Comparison of ENCODE assay signal across 8 mouse cellular contexts in the genomic region with DNA sequence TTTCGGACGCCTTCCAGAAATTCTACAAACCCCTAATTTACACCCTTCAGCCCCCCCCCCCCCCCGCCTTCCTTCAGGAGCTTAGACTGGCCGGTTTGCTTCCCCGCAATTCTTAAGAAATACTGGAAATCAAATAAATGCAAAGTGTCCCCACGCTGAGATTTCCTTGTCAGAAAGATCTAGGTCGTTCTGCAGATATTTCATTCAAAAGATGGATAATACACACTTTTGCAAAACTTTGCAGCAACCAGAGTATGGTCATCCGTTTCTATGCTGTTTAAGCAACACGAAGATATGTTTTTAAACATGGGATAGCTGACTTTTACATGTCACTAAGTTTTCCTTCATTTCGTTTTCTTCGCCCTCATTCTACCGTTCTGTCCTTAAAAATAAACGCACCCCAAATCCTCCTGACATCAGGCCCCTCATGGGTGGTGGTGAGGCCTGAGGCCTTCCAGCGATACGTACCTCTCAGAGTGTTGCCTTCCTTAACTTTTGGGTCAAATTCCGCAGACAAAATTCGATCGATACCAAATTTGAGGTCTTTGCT. TPM values are rescaled to one million over a fixed set of nuclear protein-coding genes. Genes with fewer than 3 reads are reported as not detected.
DNase-seq lines count a peak whose midpoint lies in the region; ATAC-seq and TF ChIP-seq lines count a peak whose summit lies in the region.

No protein-coding gene starts in this region.

- H3K27me3 ChIP-seq in kidney, postnatal 0 days (ENCODE audit: insufficient read depth, low read length) = peaks cover 72% of the 10 kb centered on the region
- H3K27me3 ChIP-seq in hindbrain, embryonic 15.5 days = peaks cover 58% of the 10 kb centered on the region
- peaks cover 82% of the 10 kb centered on the region for H3K27me3 ChIP-seq in midbrain, embryonic 15.5 days (replicated peaks)

- peaks cover 20% of the 10 kb centered on the region; the same call in 1 of the 2 replicates for H3K4me1 ChIP-seq in kidney, postnatal 0 days (replicated peaks; ENCODE audit: insufficient read depth, low read length)
- peaks cover 14% of the 10 kb centered on the region for H3K4me1 ChIP-seq in brown adipose tissue, adult 24 weeks (ENCODE audit: control insufficient read depth, insufficient read depth, insufficient read length, low read length)
- peaks cover 25% of the 10 kb centered on the region for H3K4me1 ChIP-seq in hindbrain, embryonic 15.5 days (replicated peaks)
- peaks cover 26% of the 10 kb centered on the region for H3K4me1 ChIP-seq in midbrain, embryonic 15.5 days

- H3K36me3 ChIP-seq in kidney, postnatal 0 days (ENCODE audit: insufficient read depth, low read length) = no peaks in the 10 kb centered on the region
- H3K36me3 ChIP-seq in hindbrain, embryonic 15.5 days = no peaks in the 10 kb centered on the region
- no peaks in the 10 kb centered on the region for H3K36me3 ChIP-seq in midbrain, embryonic 15.5 days (replicated peaks)

- H3K27ac ChIP-seq in kidney, postnatal 0 days = no peak overlapping the region
- peak overlapping the region; percentile 95 for H3K27ac ChIP-seq in brown adipose tissue, adult 24 weeks (replicated peaks; ENCODE audit: low read depth, low read length)
- no peak overlapping the region for H3K27ac ChIP-seq in hindbrain, embryonic 15.5 days (replicated peaks)
- H3K27ac ChIP-seq in midbrain, embryonic 15.5 days = no peak overlapping the region

- H3K9ac ChIP-seq in kidney, postnatal 0 days (ENCODE audit: low read depth, low read length) = peak overlapping the region; percentile 65
- no peak overlapping the region for H3K9ac ChIP-seq in hindbrain, embryonic 15.5 days
- H3K9ac ChIP-seq in midbrain, embryonic 15.5 days = no peak overlapping the region

- no peak for DNase-seq in kidney, postnatal 0 days (ENCODE audit: low spot score)
- DNase-seq in kidney, postnatal 25 days = no peak
- DNase-seq in layer of hippocampus, postnatal 25 days (ENCODE audit: extremely low spot score in 1 of 2, low spot score in 1 of 2) = no peak
- no peak for DNase-seq in gastrocnemius, adult 18-20 months (ENCODE audit: low spot score)
- no peak for DNase-seq in thymus, postnatal 10 days (ENCODE audit: low spot score in 2 of 2)

- peak overlapping the region; percentile 80 for H3K4me2 ChIP-seq in kidney, postnatal 0 days (ENCODE audit: low read length)
- peak overlapping the region; percentile 63 for H3K4me2 ChIP-seq in hindbrain, embryonic 15.5 days
- peak overlapping the region; percentile 51 for H3K4me2 ChIP-seq in midbrain, embryonic 15.5 days

- peak overlapping the region; percentile 62 for H3K4me3 ChIP-seq in kidney, postnatal 0 days (replicated peaks; ENCODE audit: low read depth, low read length)
- peak overlapping the region; percentile 84 for H3K4me3 ChIP-seq in brown adipose tissue, adult 24 weeks (ENCODE audit: insufficient read depth, low read depth, low read length)
- H3K4me3 ChIP-seq in hindbrain, embryonic 15.5 days = peak overlapping the region; percentile 40
- peak overlapping the region; percentile 32 for H3K4me3 ChIP-seq in midbrain, embryonic 15.5 days

- H3K9me3 ChIP-seq in kidney, postnatal 0 days (replicated peaks; ENCODE audit: low read length) = no peaks in the 10 kb centered on the region
- no peaks in the 10 kb centered on the region for H3K9me3 ChIP-seq in hindbrain, embryonic 15.5 days
- H3K9me3 ChIP-seq in midbrain, embryonic 15.5 days = no peaks in the 10 kb centered on the region

- ATAC-seq in kidney, postnatal 0 days (replicated peaks; ENCODE audit: low FRiP score, low read depth) = no peak
- ATAC-seq in hindbrain, embryonic 15.5 days (ENCODE audit: low FRiP score, low read depth) = no peak
- no peak for ATAC-seq in midbrain, embryonic 15.5 days (replicated peaks)

- WGBS in kidney, postnatal 0 days = 6% methylated on average over 18 of the region's 18 CpGs
- 2% methylated on average over 18 of the region's 18 CpGs for WGBS in hindbrain, embryonic 15.5 days
- WGBS in midbrain, embryonic 15.5 days = 3% methylated on average over 18 of the region's 18 CpGs

- no peak for TF ChIP-seq CTCF in kidney, postnatal 0 days (IDR thresholded peaks at IDR 0.05; ENCODE audit: low read depth)

RNA-seq across cellular contexts. Expression of a gene that starts 1.3 kb away (rescaled TPM):
- polyA plus RNA-seq in kidney, postnatal 0 days (2015; fragmentation: Nextera tagmentation; extraction: Ambion mirVana) = 12.1 and 12.7 TPM in 2 replicates
- 11.3 and 15.9 TPM in 2 replicates for polyA plus RNA-seq in brown adipose tissue, adult 24 weeks (2012; ENCODE audit: insufficient read depth, insufficient read length, missing spikeins)
- polyA plus RNA-seq in hindbrain, embryonic 15.5 days (2015; fragmentation: Nextera tagmentation; extraction: Ambion mirVana) = 2.3 and 3.1 TPM in 2 replicates
- 1.7 and 2.2 TPM in 2 replicates for polyA plus RNA-seq in midbrain, embryonic 15.5 days (2015; fragmentation: Nextera tagmentation; extraction: Ambion mirVana)
- total RNA-seq in layer of hippocampus, postnatal 25 days (2021) = 1 to 10 TPM; 1.5 TPM
- total RNA-seq in gastrocnemius, adult 18-20 months (2021) = 1 to 10 TPM; 3.2 to 6.8 TPM

Comparison
In these comparisons a context has a peak if more than half of its experiments do, and no peak if none do; other contexts are left out.
1. H3K4me3 ChIP-seq: peak in every context shown above with its lines; median percentile 84 in brown adipose tissue, adult 24 weeks; 62 in kidney, postnatal 0 days; 40 in hindbrain, embryonic 15.5 days; 32 in midbrain, embryonic 15.5 days.